Mouse (Mus musculus) midbrain, embryonic 16.5 days (tissue): ENCODE measurements at regions not wholly inside any gene's neighbourhood (a gene's known extent, or its start where the extent isn't known, plus 50 kb on each side); places are given as distances from the start of the nearest gene placed in this dataset.
"Not testable (repeated sequence)": the region's sequence is repeated elsewhere in the genome, so short reads cannot be mapped to it uniquely, and the experiment has no call there.

ENCODE experiments used
- ATAC-seq: fragments of 200-750 bp; cut with Nextera tagmentation; 2 replicates; pipeline ENCODE4 v1.8.0; 2017; ENCODE audit warnings: moderate TSS enrichment
- H3K27ac ChIP-seq: fragments of 300-500 bp; sonication (generic); 2 replicates; pipeline ENCODE4 v1.5.1; 2014; ENCODE audit warnings: mild to moderate bottlenecking, low read length, mixed read lengths
- H3K27me3 ChIP-seq: fragments of 300-500 bp; sonication (generic); 2 replicates; pipeline ENCODE4 v1.6.1; 2014; ENCODE audit warnings: low read depth, low read length, mixed read lengths; ENCODE audit not compliant: control insufficient read depth, insufficient read depth
- H3K36me3 ChIP-seq: fragments of 300-500 bp; sonication (generic); 2 replicates; pipeline ENCODE4 v1.6.1; 2014; ENCODE audit warnings: mild to moderate bottlenecking, low read length, moderate library complexity, mixed read lengths; ENCODE audit not compliant: control insufficient read depth, insufficient read depth
- H3K4me1 ChIP-seq: fragments of 300-500 bp; sonication (generic); 2 replicates; pipeline ENCODE4 v1.6.1; 2014; ENCODE audit warnings: mild to moderate bottlenecking, low read length, mixed read lengths; ENCODE audit not compliant: control insufficient read depth, insufficient read depth
- H3K4me2 ChIP-seq: fragments of 300-500 bp; sonication (generic); 2 replicates; pipeline ENCODE4 v1.6.1; 2014; ENCODE audit warnings: mild to moderate bottlenecking, low read length, mixed read lengths
- H3K4me3 ChIP-seq: fragments of 300-500 bp; sonication (generic); 2 replicates; pipeline ENCODE4 v1.5.1; 2014; ENCODE audit warnings: low read depth, mild to moderate bottlenecking, low read length, moderate library complexity, mixed read lengths
- H3K9ac ChIP-seq: fragments of 300-500 bp; sonication (generic); 2 replicates; pipeline ENCODE4 v1.6.1; 2014; ENCODE audit warnings: low read depth, low read length, mixed read lengths
- H3K9me3 ChIP-seq: fragments of 300-500 bp; sonication (generic); replicated peaks from 2 replicates; pipeline ENCODE4 v1.6.1; 2014; ENCODE audit warnings: mild to moderate bottlenecking, low read length, mixed read lengths; ENCODE audit not compliant: control insufficient read depth, poor library complexity, severe bottlenecking
- WGBS: fragments of 180-500 bp; shearing (Covaris S2); extraction: QIAGEN DNeasy Blood & Tissue Kit; methylation state at CpG from one replicate; pipeline ENCODE4 v1.1.7; 2014; 5-methylcytosine and 5-hydroxymethylcytosine counted together

GRCm38 (mm10) chr6:62573611-62574010 lies 682.1 kb upstream of the Grid2 start:
- Histone ChIP-seq H3K9ac (no peak overlapping the region), H3K27me3 (no peaks in the 10 kb centered on the region), H3K9me3 (no peaks in the 10 kb centered on the region), H3K4me1 (no peaks in the 10 kb centered on the region), H3K36me3 (no peaks in the 10 kb centered on the region), H3K27ac (no peak overlapping the region), H3K4me3 (no peak overlapping the region), H3K4me2 (no peak overlapping the region)
- ATAC-seq = no peak
- WGBS = 82% methylated on average over 4 of the region's 4 CpGs

DNA sequence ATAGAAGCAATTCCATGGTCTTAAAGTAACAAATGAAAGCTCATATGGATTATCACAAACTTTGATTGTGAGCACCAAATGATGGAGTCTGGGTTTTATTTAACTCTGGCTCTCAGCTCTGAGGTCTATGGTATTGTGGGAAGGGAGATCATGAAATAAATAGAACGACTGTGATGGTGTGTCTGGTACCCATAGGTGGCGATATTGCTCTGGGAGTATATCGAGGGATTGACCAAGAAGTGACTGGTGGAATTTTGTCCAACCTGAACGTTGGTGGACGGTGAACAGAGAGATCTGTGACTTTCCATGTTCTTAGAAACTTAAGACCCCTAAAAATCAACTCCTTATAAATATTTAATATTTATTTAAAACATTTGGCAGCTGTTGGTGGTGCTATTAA lies 679.5 kb upstream of the Grid2 start:
- H3K4me1 ChIP-seq = no peaks in the 10 kb centered on the region
- no peaks in the 10 kb centered on the region for H3K9me3 ChIP-seq
- no peak overlapping the region for H3K4me3 ChIP-seq
- H3K9ac ChIP-seq = no peak overlapping the region
- no peak overlapping the region for H3K27ac ChIP-seq
- no peak overlapping the region for H3K4me2 ChIP-seq
- ATAC-seq = no peak
- no peaks in the 10 kb centered on the region for H3K27me3 ChIP-seq
- H3K36me3 ChIP-seq = no peaks in the 10 kb centered on the region
- 36% methylated on average over 5 of the region's 5 CpGs for WGBS

GRCm38 (mm10) chr6:62620543-62620942 lies 635.1 kb upstream of the Grid2 start:
- Histone ChIP-seq H3K4me2 (no peak overlapping the region), H3K9me3 (no peaks in the 10 kb centered on the region), H3K4me1 (no peaks in the 10 kb centered on the region), H3K4me3 (no peak overlapping the region), H3K9ac (no peak overlapping the region), H3K36me3 (no peaks in the 10 kb centered on the region), H3K27ac (no peak overlapping the region), H3K27me3 (no peaks in the 10 kb centered on the region)
- ATAC-seq = no peak

- not testable (repeated sequence) for H3K9me3 ChIP-seq, H3K4me3 ChIP-seq
- 91% methylated on average over 5 of the region's 5 CpGs for WGBS
Measured at GRCm38 (mm10) chr6:62668123-62668522, 587.6 kb upstream of the Grid2 start.

DNA sequence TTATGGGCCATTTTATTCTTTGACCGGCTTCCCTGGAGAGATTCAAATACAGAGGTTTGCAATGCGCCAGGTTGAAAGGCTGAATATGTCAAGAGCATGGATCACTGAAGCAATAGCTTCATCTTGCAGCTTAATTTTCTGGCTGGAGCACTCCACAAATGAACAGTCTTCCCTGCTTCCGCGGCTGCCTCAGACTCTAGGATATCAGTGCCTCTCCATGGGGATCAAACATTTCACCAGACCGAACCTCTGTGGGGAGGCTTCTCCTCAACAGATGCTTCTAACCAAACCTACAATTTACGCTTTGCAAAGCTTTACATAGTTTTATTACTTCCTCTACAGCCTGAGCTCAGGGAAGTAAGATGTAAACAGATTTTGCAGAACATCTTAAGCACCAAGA lies 537.3 kb upstream of the Grid2 start:
- 35% methylated on average over 6 of the region's 6 CpGs for WGBS

More at GRCm38 (mm10) chr6:62668123-62668522, 587.6 kb upstream of the Grid2 start:
- H3K9ac ChIP-seq, H3K4me2 ChIP-seq, ATAC-seq, H3K4me1 ChIP-seq, H3K27me3 ChIP-seq, H3K36me3 ChIP-seq, H3K27ac ChIP-seq: not testable (repeated sequence)

DNA sequence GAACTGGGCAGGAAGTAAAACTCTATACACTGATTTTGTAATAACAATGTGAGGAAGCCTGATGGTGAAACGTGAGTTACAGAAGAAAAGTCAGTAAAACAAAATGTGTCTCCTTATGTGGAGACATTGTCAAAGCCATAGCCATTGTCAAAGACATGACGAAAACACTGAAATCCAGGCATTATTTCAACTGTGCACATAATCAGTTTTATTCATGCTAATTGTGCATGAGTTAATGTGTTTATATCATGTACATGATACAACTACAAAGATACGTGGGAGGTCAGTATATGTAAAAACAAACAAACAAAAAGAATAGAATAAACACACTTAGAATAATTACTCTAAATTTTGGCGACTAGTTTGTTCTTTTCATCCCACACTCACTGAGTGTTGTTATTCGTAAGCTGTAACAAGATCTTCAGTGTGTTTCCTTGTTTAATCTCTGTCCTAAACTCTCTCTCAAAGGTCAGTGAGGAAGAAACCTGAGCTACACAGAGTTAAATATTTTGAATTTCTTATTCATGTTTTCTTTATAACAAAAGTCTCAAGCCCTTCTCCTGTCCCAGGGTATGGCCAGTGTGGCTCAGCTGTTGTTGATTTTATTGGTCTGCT lies 536.0 kb upstream of the Grid2 start:
- H3K9me3 ChIP-seq = no peaks in the 10 kb centered on the region
- no peaks in the 10 kb centered on the region for H3K4me1 ChIP-seq
- WGBS = 76% methylated on average over 5 of the region's 5 CpGs
- no peaks in the 10 kb centered on the region for H3K27me3 ChIP-seq
- H3K36me3 ChIP-seq = no peaks in the 10 kb centered on the region
- H3K9ac ChIP-seq = no peak overlapping the region
- no peak overlapping the region for H3K27ac ChIP-seq
- no peak for ATAC-seq
- no peak overlapping the region for H3K4me3 ChIP-seq
- no peak overlapping the region for H3K4me2 ChIP-seq

More for the DNA sequence above, 537.3 kb upstream of the Grid2 start:
- Histone ChIP-seq H3K4me1 (no peaks in the 10 kb centered on the region), H3K27ac (no peak overlapping the region), H3K27me3 (no peaks in the 10 kb centered on the region), H3K36me3 (no peaks in the 10 kb centered on the region), H3K4me2 (0 out of 2 replicates have a peak overlapping the region, but pooled peaks have one; percentile 9), H3K9me3 (no peaks in the 10 kb centered on the region), H3K4me3 (no peak overlapping the region), H3K9ac (no peak overlapping the region)
- 0 out of 2 replicates have a peak, but pooled peaks have one; percentile 39 for ATAC-seq
